Mouse (Mus musculus): ENCODE measurements at regions not wholly inside any gene's neighbourhood (a gene's known extent, or its start where the extent isn't known, plus 50 kb on each side); places are given as distances from the start of the nearest gene placed in this dataset.
A peak's percentile ranks its signal among the peaks of the same experiment; 100 is the strongest.

- Histone ChIP-seq H3K4me1 (replicated peaks; ENCODE audit: control insufficient read depth, insufficient read depth, low read length) (no peaks in the 10 kb centered on the region), H3K9me3 (ENCODE audit: control insufficient read depth) (no peaks in the 10 kb centered on the region; the same call in 1 of the 2 replicates), H3K27me3 (replicated peaks; ENCODE audit: control insufficient read depth, insufficient read depth, low read length) (no peaks in the 10 kb centered on the region), H3K36me3 (ENCODE audit: control insufficient read depth, insufficient read depth) (no peaks in the 10 kb centered on the region), H3K4me2 (replicated peaks; ENCODE audit: low read depth) (peak overlapping the region; percentile 35), H3K9ac (ENCODE audit: low read depth, low read length) (no peak overlapping the region), H3K27ac (ENCODE audit: low read depth, low read length) (0 out of 2 replicates have a peak overlapping the region, but pooled peaks have one; percentile 30), H3K4me3 (ENCODE audit: low read depth, low read length) (no peak overlapping the region)
- WGBS: 51% methylated on average over 18 of the region's 18 CpGs
- TF ChIP-seq CTCF (IDR thresholded peaks at IDR 0.05; ENCODE audit: low read depth): no peak
- ATAC-seq: peak; percentile 86
Observed at GRCm38 (mm10) chr10:68344991-68345720, 66.6 kb upstream of the Arid5b start.

- no peaks in the 10 kb centered on the region for H3K27me3 ChIP-seq (replicated peaks; ENCODE audit: control insufficient read depth, insufficient read depth, low read length)
- no peak overlapping the region for H3K9ac ChIP-seq (ENCODE audit: low read depth, low read length)
- ATAC-seq: no peak
- no peaks in the 10 kb centered on the region for H3K36me3 ChIP-seq (ENCODE audit: control insufficient read depth, insufficient read depth)
- no peak overlapping the region for H3K4me2 ChIP-seq (replicated peaks; ENCODE audit: low read depth)
- H3K9me3 ChIP-seq (ENCODE audit: control insufficient read depth): no peaks in the 10 kb centered on the region; the same call in 1 of the 2 replicates
- no peak overlapping the region for H3K27ac ChIP-seq (ENCODE audit: low read depth, low read length)
- no peaks in the 10 kb centered on the region for H3K4me1 ChIP-seq (replicated peaks; ENCODE audit: control insufficient read depth, insufficient read depth, low read length)
- WGBS: 94% methylated on average over 2 of the region's 2 CpGs
- no peak overlapping the region for H3K4me3 ChIP-seq (ENCODE audit: low read depth, low read length)
- TF ChIP-seq CTCF (IDR thresholded peaks at IDR 0.05; ENCODE audit: low read depth): no peak
Observed at GRCm38 (mm10) chr10:68344211-68344610, 65.7 kb upstream of the Arid5b start.

GRCm38 (mm10) chr10:68334054-68334453 lies 55.5 kb upstream of the Arid5b start:
- Histone ChIP-seq H3K27me3 (replicated peaks; ENCODE audit: control insufficient read depth, insufficient read depth, low read length) (no peaks in the 10 kb centered on the region), H3K27ac (ENCODE audit: low read depth, low read length) (no peak overlapping the region), H3K4me3 (ENCODE audit: low read depth, low read length) (no peak overlapping the region), H3K9ac (ENCODE audit: low read depth, low read length) (no peak overlapping the region), H3K9me3 (ENCODE audit: control insufficient read depth) (no peaks in the 10 kb centered on the region), H3K4me1 (replicated peaks; ENCODE audit: control insufficient read depth, insufficient read depth, low read length) (no peaks in the 10 kb centered on the region), H3K36me3 (ENCODE audit: control insufficient read depth, insufficient read depth) (no peaks in the 10 kb centered on the region), H3K4me2 (replicated peaks; ENCODE audit: low read depth) (no peak overlapping the region)
- 85% methylated on average over 5 of the region's 5 CpGs for WGBS
- no peak for ATAC-seq
- TF ChIP-seq CTCF (IDR thresholded peaks at IDR 0.05; ENCODE audit: low read depth): no peak

Data from intestine, postnatal 0 days (tissue).